Mouse (Mus musculus) brain, embryonic 18.5 days (tissue): ENCODE data around the gene Eci3.

Source experiments
- DNase-seq: peaks from one replicate; pipeline ENCODE4 v3.0.0-alpha.2; 2012; ENCODE audit warnings: low read depth, low spot score

Eci3 gene

GRCm38 (mm10) chr13:34934931-34935644 is 28.5 kb downstream of the Eci3 start:
- peak; percentile 39 for DNase-seq

DNA sequence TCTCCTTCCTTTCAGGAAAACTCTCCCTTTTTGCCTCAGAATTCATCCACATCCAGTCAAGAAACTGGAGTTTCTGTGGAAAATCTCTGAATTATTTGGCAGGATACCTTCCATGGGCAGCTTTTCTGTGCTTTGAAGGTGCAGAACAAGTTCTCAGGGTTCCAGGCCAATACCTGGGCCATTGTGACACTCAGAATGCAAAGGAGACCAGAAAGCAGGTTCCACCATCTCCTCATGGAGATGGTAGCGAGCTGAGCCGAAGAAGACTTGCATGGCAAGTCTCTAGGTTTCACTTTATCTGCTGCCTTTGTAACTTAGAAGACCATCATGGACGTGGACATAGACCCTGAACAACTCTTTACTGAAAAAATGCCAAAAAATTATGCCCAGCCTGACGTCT is 39.4 kb downstream of the Eci3 start, which contains the start of the genes Fam217a and 4933417A18Rik:
Gene Fam217a, minus strand, starts transcription at position 101 of the 400 bp plus-strand sequence.
Gene 4933417A18Rik, plus strand, starts transcription at position 200 of the 400 bp plus-strand sequence.
- no peak for DNase-seq

- DNase-seq, result no peak
Observed at GRCm38 (mm10) chr13:34916520-34917167, 47.0 kb downstream of the Eci3 start.

DNA sequence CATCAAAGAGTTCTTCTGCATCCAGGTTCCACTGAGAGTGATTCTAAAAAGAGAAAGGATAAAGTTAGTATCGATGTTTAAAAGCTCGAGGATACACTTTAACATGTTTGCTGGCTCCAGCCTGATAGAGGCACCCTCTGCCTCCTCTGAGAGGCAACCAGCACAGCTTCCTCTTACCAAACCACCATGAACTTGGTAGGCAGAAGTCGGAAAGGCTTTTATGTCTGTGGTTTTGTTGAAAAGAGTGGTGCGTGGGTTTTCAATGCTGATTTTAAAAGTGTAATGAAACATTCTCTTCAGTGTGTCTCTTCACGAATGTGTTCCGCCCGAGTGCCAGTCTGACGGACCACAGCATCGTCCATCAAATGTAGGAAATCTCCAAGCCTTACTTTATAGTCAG is 49.0 kb downstream of the Eci3 start:
- no peak for DNase-seq
